Comparison of ENCODE assay signal across 23 mouse cellular contexts in genomic region chr4:81536795-81537194, GRCm38 (mm10).
DNase-seq lines count a peak whose midpoint lies in the region; ATAC-seq and TF ChIP-seq lines count a peak whose summit lies in the region.
"Had no signal": no experiment of that assay in that cellular context is flagged by ENCODE, and none has a peak within 500 bp of the region (broad histone marks: within the 10 kb centered on the region; RNA-seq: fewer than 3 reads in every experiment).

No protein-coding gene starts in this region.

- H3K4me2 ChIP-seq in kidney, embryonic 14.5 days (replicated peaks; ENCODE audit: low read depth, low read length) = no peak overlapping the region
- H3K4me2 ChIP-seq in kidney, embryonic 15.5 days = no peak overlapping the region
- H3K4me2 ChIP-seq in lung, embryonic 15.5 days = no peak overlapping the region
- H3K4me2 ChIP-seq in intestine, embryonic 16.5 days (ENCODE audit: low read depth, low read length) = no peak overlapping the region
- H3K4me2 ChIP-seq: embryonic facial prominence, embryonic 13.5 days; embryonic facial prominence, embryonic 15.5 days; forebrain, embryonic 12.5 days had no signal

- no peak for TF ChIP-seq CTCF in left cerebral cortex, adult 2 months (IDR thresholded peaks at IDR 0.05)

- H3K9ac ChIP-seq in kidney, embryonic 14.5 days (ENCODE audit: low read depth, low read length) = no peak overlapping the region
- no peak overlapping the region for H3K9ac ChIP-seq in kidney, embryonic 15.5 days
- H3K9ac ChIP-seq in lung, embryonic 15.5 days = no peak overlapping the region
- no peak overlapping the region for H3K9ac ChIP-seq in intestine, embryonic 16.5 days (ENCODE audit: low read depth, low read length)
- H3K9ac ChIP-seq: embryonic facial prominence, embryonic 13.5 days; embryonic facial prominence, embryonic 15.5 days; forebrain, embryonic 12.5 days had no signal

- no peak overlapping the region for H3K27ac ChIP-seq in kidney, embryonic 14.5 days (ENCODE audit: low read depth, low read length)
- H3K27ac ChIP-seq in kidney, embryonic 15.5 days = no peak overlapping the region
- no peak overlapping the region for H3K27ac ChIP-seq in lung, embryonic 15.5 days
- H3K27ac ChIP-seq in intestine, embryonic 16.5 days (ENCODE audit: low read length) = no peak overlapping the region
- H3K27ac ChIP-seq in left cerebral cortex, adult 2 months = no peak overlapping the region
- H3K27ac ChIP-seq: embryonic facial prominence, embryonic 13.5 days; embryonic facial prominence, embryonic 15.5 days; forebrain, embryonic 10.5 days; forebrain, embryonic 12.5 days had no signal

- no peaks in the 10 kb centered on the region for H3K36me3 ChIP-seq in kidney, embryonic 14.5 days (ENCODE audit: control insufficient read depth, insufficient read depth, low read length)
- no peaks in the 10 kb centered on the region for H3K36me3 ChIP-seq in kidney, embryonic 15.5 days
- no peaks in the 10 kb centered on the region for H3K36me3 ChIP-seq in lung, embryonic 15.5 days
- H3K36me3 ChIP-seq in intestine, embryonic 16.5 days (ENCODE audit: control insufficient read depth, insufficient read depth, low read length) = no peaks in the 10 kb centered on the region
- H3K36me3 ChIP-seq: embryonic facial prominence, embryonic 13.5 days; embryonic facial prominence, embryonic 15.5 days; forebrain, embryonic 10.5 days; forebrain, embryonic 12.5 days had no signal

- no peak overlapping the region for H3K4me3 ChIP-seq in kidney, embryonic 14.5 days (ENCODE audit: low read length)
- H3K4me3 ChIP-seq in kidney, embryonic 15.5 days (replicated peaks) = no peak overlapping the region
- H3K4me3 ChIP-seq in lung, embryonic 15.5 days = no peak overlapping the region
- no peak overlapping the region for H3K4me3 ChIP-seq in intestine, embryonic 16.5 days (ENCODE audit: low read length)
- H3K4me3 ChIP-seq in left cerebral cortex, adult 2 months = no peak overlapping the region
- H3K4me3 ChIP-seq: embryonic facial prominence, embryonic 13.5 days; embryonic facial prominence, embryonic 15.5 days; erythroblast, embryonic 14.5 days; forebrain, embryonic 10.5 days; forebrain, embryonic 12.5 days had no signal

- no peaks in the 10 kb centered on the region for H3K9me3 ChIP-seq in kidney, embryonic 14.5 days (ENCODE audit: control insufficient read depth, low read length)
- H3K9me3 ChIP-seq in kidney, embryonic 15.5 days (replicated peaks) = no peaks in the 10 kb centered on the region
- H3K9me3 ChIP-seq in lung, embryonic 15.5 days = no peaks in the 10 kb centered on the region
- H3K9me3 ChIP-seq in intestine, embryonic 16.5 days (ENCODE audit: control insufficient read depth, low read length) = no peaks in the 10 kb centered on the region
- H3K9me3 ChIP-seq: embryonic facial prominence, embryonic 13.5 days; embryonic facial prominence, embryonic 15.5 days; forebrain, embryonic 10.5 days; forebrain, embryonic 12.5 days had no signal

- no peaks in the 10 kb centered on the region for H3K27me3 ChIP-seq in kidney, embryonic 14.5 days (ENCODE audit: control insufficient read depth, insufficient read depth, low read length)
- H3K27me3 ChIP-seq in kidney, embryonic 15.5 days = no peaks in the 10 kb centered on the region
- no peaks in the 10 kb centered on the region for H3K27me3 ChIP-seq in lung, embryonic 15.5 days
- no peaks in the 10 kb centered on the region for H3K27me3 ChIP-seq in intestine, embryonic 16.5 days (replicated peaks; ENCODE audit: control insufficient read depth, insufficient read depth, low read length)
- H3K27me3 ChIP-seq: embryonic facial prominence, embryonic 13.5 days; embryonic facial prominence, embryonic 15.5 days; forebrain, embryonic 12.5 days had no signal

- H3K4me1 ChIP-seq in kidney, embryonic 14.5 days (ENCODE audit: control insufficient read depth, insufficient read depth, low read length) = 0 out of 2 replicates have a peak, but pooled peaks cover 4% of the 10 kb centered on the region
- 0 out of 2 replicates have a peak, but pooled peaks cover 3% of the 10 kb centered on the region for H3K4me1 ChIP-seq in kidney, embryonic 15.5 days
- peaks cover 9% of the 10 kb centered on the region; the same call in 1 of the 2 replicates for H3K4me1 ChIP-seq in lung, embryonic 15.5 days
- no peaks in the 10 kb centered on the region for H3K4me1 ChIP-seq in intestine, embryonic 16.5 days (ENCODE audit: control insufficient read depth, insufficient read depth, low read length)
- H3K4me1 ChIP-seq: embryonic facial prominence, embryonic 13.5 days; embryonic facial prominence, embryonic 15.5 days; forebrain, embryonic 10.5 days; forebrain, embryonic 12.5 days had no signal

- intact Hi-C loops in left cerebral cortex, adult 2 months (cut with DNase I) = no loop called here

- DNase-seq in lung, adult 18-20 months = no peak
- peak; percentile 20 for DNase-seq in mesoderm, embryonic 11.5 days (ENCODE audit: low read depth, low spot score)
- no peak for DNase-seq in left cerebral cortex, adult 2 months (ENCODE audit: extremely low spot score in 1 of 2, low spot score in 2 of 2)
- DNase-seq: adrenal gland, adult 2 months; adrenal gland, postnatal 10 days; adrenal gland, postnatal 25 days; cerebellum, adult 11 months; cerebellum, adult 18-20 months; cerebellum, adult 8-10 months; cerebellum, adult 9-11 months; cerebellum, postnatal 14 days; cerebellum, postnatal 36 days; embryo, embryonic 11 days had no signal

- peak; percentile 28; the same call in 1 of the 2 replicates for ATAC-seq in kidney, embryonic 14.5 days (ENCODE audit: low FRiP score, low TSS enrichment)
- no peak for ATAC-seq in kidney, embryonic 15.5 days (replicated peaks; ENCODE audit: low FRiP score)
- ATAC-seq in lung, embryonic 15.5 days (ENCODE audit: borderline replicate concordance, extremely low read depth, low FRiP score, low TSS enrichment) = peak; percentile 69; the same call in 1 of the 2 replicates
- peak; percentile 50; the same call in 1 of the 2 replicates for ATAC-seq in intestine, embryonic 16.5 days
- ATAC-seq: forebrain, embryonic 14.5 days had no signal
